Mouse (Mus musculus): ENCODE data around the gene Grhpr.

- TF ChIP-seq GATA1 (IDR thresholded peaks at IDR 0.05; ENCODE audit: borderline replicate concordance, low read length) (no peak), FLI1 (IDR thresholded peaks at IDR 0.05; ENCODE audit: low read length) (no peak)
Measured at GRCm38 (mm10) chr4:44948314-44948713, 32.9 kb upstream of the Grhpr start.

All from megakaryocyte, embryonic 14.5 days (primary cell).